Mouse (Mus musculus) lung, embryonic 14.5 days (tissue): ENCODE results near the gene Mier2. TPM values are rescaled to one million over a fixed set of nuclear protein-coding genes. Genes with fewer than 3 reads are reported as not detected.

Experiments
- ATAC-seq: fragments of 200-750 bp; cut with Nextera tagmentation; 2 replicates; pipeline ENCODE4 v1.8.0; 2017; ENCODE audit warnings: mild to moderate bottlenecking, moderate TSS enrichment, moderate library complexity; ENCODE audit not compliant: insufficient read depth
- DNase-seq: peaks from one replicate; pipeline ENCODE4 v3.0.0-alpha.2; 2015
- H3K27ac ChIP-seq: fragments of 300-500 bp; sonication (generic); 2 replicates; pipeline ENCODE4 v1.5.1; 2014; ENCODE audit warnings: low read depth, mild to moderate bottlenecking, moderate library complexity
- H3K27me3 ChIP-seq: fragments of 300-500 bp; sonication (generic); 2 replicates; pipeline ENCODE4 v1.6.1; 2014; ENCODE audit warnings: low read length, control low read depth; ENCODE audit not compliant: insufficient read depth
- H3K36me3 ChIP-seq: fragments of 300-500 bp; sonication (generic); 2 replicates; pipeline ENCODE4 v1.6.1; 2014; ENCODE audit warnings: control low read depth; ENCODE audit not compliant: insufficient read depth
- H3K4me1 ChIP-seq: fragments of 300-500 bp; sonication (generic); 2 replicates; pipeline ENCODE4 v1.6.1; 2014; ENCODE audit warnings: antibody characterized with exemption, control low read depth; ENCODE audit not compliant: insufficient read depth
- H3K4me2 ChIP-seq: fragments of 300-500 bp; sonication (generic); 2 replicates; pipeline ENCODE4 v1.6.1; 2014; ENCODE audit warnings: mild to moderate bottlenecking
- H3K4me3 ChIP-seq: fragments of 300-500 bp; sonication (generic); 2 replicates; pipeline ENCODE4 v1.5.1; 2014; ENCODE audit warnings: low read depth, low read length
- H3K9ac ChIP-seq: fragments of 300-500 bp; sonication (generic); 2 replicates; pipeline ENCODE4 v1.6.1; 2014
- H3K9me3 ChIP-seq: fragments of 300-500 bp; sonication (generic); 2 replicates; pipeline ENCODE4 v1.6.1; 2016; ENCODE audit warnings: low read depth, low read length, control low read depth
- CTCF ChIP-seq: IDR thresholded peaks from 2 replicates; pipeline ENCODE4 v1.5.1; 2016; ENCODE audit warnings: antibody characterized with exemption, low read depth
- WGBS: fragments of 180-500 bp; shearing (Covaris S2); extraction: QIAGEN DNeasy Blood & Tissue Kit; methylation state at CpG from one replicate; pipeline ENCODE4 v1.1.7; 2014; 5-methylcytosine and 5-hydroxymethylcytosine counted together
- polyA plus RNA-seq: library from polyadenylated mRNA; unstranded; fragments of >200 nt; fragmentation: Nextera tagmentation; extraction: Ambion mirVana; gene quantifications from 2 replicates; pipeline ENCODE4 v1.2.1, GENCODE M21; 2014

The Mier2 gene
- polyA plus RNA-seq, 1 experiment from 2014 or later, result 55.3 TPM

GRCm38 (mm10) chr10:79546483-79546882 lies 8.5 kb downstream of the Mier2 start:
- Histone ChIP-seq H3K4me2 (no peak overlapping the region), H3K27me3 (no peaks in the 10 kb centered on the region), H3K9ac (no peak overlapping the region), H3K4me1 (no peaks in the 10 kb centered on the region), H3K36me3 (peaks cover 94% of the 10 kb centered on the region), H3K4me3 (no peak overlapping the region), H3K27ac (no peak overlapping the region), H3K9me3 (no peaks in the 10 kb centered on the region)
- no peak for TF ChIP-seq CTCF
- ATAC-seq (no peak), DNase-seq (no peak)
- 89% methylated on average over 11 of the region's 11 CpGs for WGBS

- DNase-seq (no peak), ATAC-seq (no peak)
- WGBS, result 89% methylated on average over 12 of the region's 12 CpGs
- Histone ChIP-seq H3K27ac (no peak overlapping the region), H3K9ac (no peak overlapping the region), H3K4me2 (no peak overlapping the region), H3K4me3 (no peak overlapping the region), H3K4me1 (no peaks in the 10 kb centered on the region), H3K9me3 (no peaks in the 10 kb centered on the region), H3K36me3 (peaks cover 100% of the 10 kb centered on the region), H3K27me3 (no peaks in the 10 kb centered on the region)
- TF ChIP-seq CTCF, result no peak
These were observed 9.1 kb downstream of the Mier2 start for GRCm38 (mm10) chr10:79545891-79546290.

- no peaks in the 10 kb centered on the region for H3K4me1 ChIP-seq
- 92% methylated on average over 5 of the region's 5 CpGs for WGBS
- DNase-seq (no peak), ATAC-seq (no peak)
- no peaks in the 10 kb centered on the region for H3K9me3 ChIP-seq
- H3K27me3 ChIP-seq, result no peaks in the 10 kb centered on the region
- peaks cover 100% of the 10 kb centered on the region for H3K36me3 ChIP-seq
- H3K4me3 ChIP-seq, result no peak overlapping the region
- no peak overlapping the region for H3K27ac ChIP-seq
- H3K9ac ChIP-seq, result no peak overlapping the region
- TF ChIP-seq CTCF, result no peak
- no peak overlapping the region for H3K4me2 ChIP-seq
These were observed 10.4 kb downstream of the Mier2 start for GRCm38 (mm10) chr10:79544631-79545030.

- Histone ChIP-seq H3K4me3 (no peak overlapping the region), H3K36me3 (peaks cover 100% of the 10 kb centered on the region), H3K9me3 (no peaks in the 10 kb centered on the region), H3K27ac (no peak overlapping the region), H3K4me2 (no peak overlapping the region), H3K9ac (no peak overlapping the region), H3K4me1 (no peaks in the 10 kb centered on the region), H3K27me3 (no peaks in the 10 kb centered on the region)
- 72% methylated on average over 9 of the region's 9 CpGs for WGBS
- DNase-seq, result no peak
- ATAC-seq, result no peak
- TF ChIP-seq CTCF, result no peak
These were observed 11.0 kb downstream of the Mier2 start for GRCm38 (mm10) chr10:79543884-79544597.

GRCm38 (mm10) chr10:79542171-79542570 lies 12.8 kb downstream of the Mier2 start:
- no peak for ATAC-seq

GRCm38 (mm10) chr10:79541522-79541921 lies 13.5 kb downstream of the Mier2 start:
- no peak for DNase-seq
- Histone ChIP-seq H3K4me2 (no peak overlapping the region), H3K27ac (no peak overlapping the region), H3K9ac (no peak overlapping the region), H3K27me3 (no peaks in the 10 kb centered on the region), H3K4me1 (no peaks in the 10 kb centered on the region), H3K36me3 (peaks cover 92% of the 10 kb centered on the region), H3K4me3 (no peak overlapping the region), H3K9me3 (no peaks in the 10 kb centered on the region)
- 92% methylated on average over 15 of the region's 15 CpGs for WGBS
- no peak for TF ChIP-seq CTCF
- no peak for ATAC-seq

More at GRCm38 (mm10) chr10:79542171-79542570, 12.8 kb downstream of the Mier2 start:
- no peaks in the 10 kb centered on the region for H3K27me3 ChIP-seq
- no peak overlapping the region for H3K4me2 ChIP-seq
- peaks cover 98% of the 10 kb centered on the region for H3K36me3 ChIP-seq
- TF ChIP-seq CTCF, result no peak
- H3K27ac ChIP-seq, result no peak overlapping the region
- DNase-seq, result no peak
- H3K9me3 ChIP-seq, result no peaks in the 10 kb centered on the region
- no peak overlapping the region for H3K4me3 ChIP-seq
- WGBS, result 93% methylated on average over 11 of the region's 11 CpGs
- H3K9ac ChIP-seq, result no peak overlapping the region
- no peaks in the 10 kb centered on the region for H3K4me1 ChIP-seq

GRCm38 (mm10) chr10:79540746-79541145 lies 14.3 kb downstream of the Mier2 start:
- Histone ChIP-seq H3K27me3 (no peaks in the 10 kb centered on the region), H3K4me3 (no peak overlapping the region), H3K9ac (no peak overlapping the region), H3K36me3 (peaks cover 84% of the 10 kb centered on the region), H3K9me3 (no peaks in the 10 kb centered on the region), H3K4me2 (no peak overlapping the region), H3K27ac (no peak overlapping the region), H3K4me1 (no peaks in the 10 kb centered on the region)
- no peak for TF ChIP-seq CTCF
- WGBS, result 91% methylated on average over 11 of the region's 11 CpGs
- DNase-seq (no peak), ATAC-seq (no peak)
